Mouse (Mus musculus) embryo, embryonic 10 days (tissue): Measurements from ENCODE around the gene Dolpp1.
"Not testable (repeated sequence)": the region's sequence is repeated elsewhere in the genome, so short reads cannot be mapped to it uniquely, and the experiment has no call there.

Source experiments
- DNase-seq: peaks from one replicate; pipeline ENCODE4 v3.0.0-alpha.2; 2015; ENCODE audit warnings: low spot score

Dolpp1 gene

DNA sequence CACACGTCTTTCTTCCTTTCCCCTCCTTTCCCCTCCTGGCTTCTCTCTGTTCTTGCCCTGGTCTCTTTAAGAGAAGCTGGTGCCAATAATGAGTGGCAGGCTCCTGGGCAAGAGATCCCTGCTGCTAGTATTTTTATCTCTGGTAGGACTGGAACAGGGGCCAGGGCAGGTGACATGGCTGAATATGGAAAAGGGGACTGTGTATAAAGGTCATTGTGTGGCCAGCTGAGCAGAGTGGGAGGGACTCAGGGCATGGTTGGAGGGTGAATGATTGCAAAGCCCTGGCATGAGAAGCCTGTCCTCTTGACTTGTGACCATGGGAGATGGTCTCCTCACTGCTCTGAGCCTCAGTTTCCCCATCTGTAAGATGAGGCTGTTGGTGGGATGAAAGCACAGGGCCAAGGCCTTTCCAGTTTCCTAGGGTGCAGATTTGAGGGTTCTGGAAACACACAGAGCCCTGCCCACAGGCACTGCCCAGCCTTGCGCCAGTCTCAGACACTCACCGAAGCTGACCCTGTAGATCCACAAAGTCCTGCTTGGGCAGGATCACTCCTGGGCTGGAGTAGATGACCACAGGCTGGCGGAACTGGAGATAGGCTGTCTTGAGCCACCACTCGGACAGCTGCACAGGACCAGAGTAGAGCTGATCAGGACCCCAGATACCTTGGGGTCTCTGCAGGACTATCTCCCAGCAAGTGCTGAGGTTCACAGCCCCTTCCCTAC lies 17.6 kb downstream of the Dolpp1 start:
- no peak for DNase-seq

DNA sequence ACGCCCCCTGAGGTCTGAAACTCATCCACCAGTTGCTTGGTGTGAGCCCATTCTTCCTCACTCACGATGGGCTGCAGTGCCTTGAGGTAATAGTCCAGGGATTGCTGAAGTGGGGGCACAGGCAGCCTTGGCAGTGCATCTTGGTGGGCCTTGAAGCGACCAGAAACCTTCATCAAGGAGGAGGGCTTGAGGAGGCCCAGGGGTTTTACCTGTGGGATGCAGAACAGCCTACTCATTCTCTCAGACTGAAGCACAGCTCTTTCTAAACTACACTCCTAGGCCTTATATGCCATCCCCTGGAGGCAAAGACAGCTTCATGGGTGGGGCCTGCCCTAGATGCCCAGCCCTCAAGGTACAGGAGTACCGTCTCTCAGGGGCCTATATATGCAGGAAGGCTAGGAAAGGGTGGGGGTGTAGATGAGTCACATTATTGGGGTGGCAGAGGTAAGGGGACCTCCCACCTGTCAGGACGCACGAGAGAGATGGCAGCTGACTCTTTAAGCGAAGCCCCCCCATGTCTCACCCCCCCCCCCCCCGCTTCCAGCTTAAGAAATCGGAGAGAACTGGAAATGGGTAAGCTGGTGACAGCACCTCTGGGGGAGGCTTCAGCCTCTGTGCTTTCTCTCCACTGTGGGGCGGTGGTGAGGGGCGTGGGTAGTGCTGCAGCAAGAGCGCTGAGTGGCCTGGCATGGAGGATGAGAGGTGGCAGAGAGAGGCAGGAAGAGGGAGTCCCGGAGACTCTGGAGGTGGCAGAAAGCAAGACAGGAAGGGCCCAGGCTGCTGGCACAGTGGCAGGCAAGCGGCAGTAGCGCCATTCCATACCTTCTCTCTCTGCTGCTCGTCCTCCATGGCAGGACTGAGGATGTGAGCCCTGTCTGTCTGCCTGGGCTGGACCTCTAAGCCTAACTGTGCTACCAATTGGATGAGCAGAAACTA lies 21.3 kb downstream of the Dolpp1 start:
- DNase-seq, result no peak

DNA sequence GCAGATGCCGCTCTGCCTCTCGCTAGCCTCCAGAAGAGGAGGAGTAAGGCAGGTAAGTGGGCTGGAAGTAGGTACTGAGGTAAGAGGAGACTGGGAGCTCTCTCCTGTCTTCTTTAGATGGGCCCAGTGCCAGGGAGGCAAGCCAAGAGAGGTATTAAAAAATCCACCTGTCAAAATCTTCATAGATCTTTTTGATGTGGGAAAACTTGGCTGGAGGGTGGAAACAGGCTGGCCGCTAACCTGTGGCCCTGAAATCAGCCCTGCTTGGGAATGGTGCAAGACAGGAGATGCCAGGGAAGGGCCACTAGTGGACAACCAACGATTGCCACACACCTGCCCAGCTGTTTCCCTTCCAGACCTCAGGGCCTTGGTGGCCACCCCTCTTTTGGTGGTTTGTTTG lies 22.0 kb downstream of the Dolpp1 start:
- no peak for DNase-seq

DNA sequence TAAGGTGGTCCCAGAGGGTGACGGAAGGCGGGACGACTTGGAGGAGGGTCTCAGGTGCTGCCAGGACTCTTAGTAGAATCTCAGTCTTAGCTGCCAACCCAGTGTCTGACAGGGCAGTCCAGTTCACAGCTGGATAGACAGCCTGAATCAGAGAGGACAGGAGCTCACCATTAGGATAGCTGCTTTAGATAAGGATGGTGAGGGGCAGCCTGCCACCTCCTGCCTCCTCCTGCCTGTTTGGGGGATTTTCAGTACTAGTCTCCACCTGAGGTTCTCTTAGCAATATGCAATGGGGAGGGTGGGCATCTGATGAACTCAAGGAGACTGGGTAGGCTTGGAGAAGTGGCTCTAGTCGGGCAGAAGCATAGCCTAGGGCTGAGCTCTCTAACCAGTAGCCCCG lies 22.6 kb downstream of the Dolpp1 start:
- DNase-seq, result no peak

DNA sequence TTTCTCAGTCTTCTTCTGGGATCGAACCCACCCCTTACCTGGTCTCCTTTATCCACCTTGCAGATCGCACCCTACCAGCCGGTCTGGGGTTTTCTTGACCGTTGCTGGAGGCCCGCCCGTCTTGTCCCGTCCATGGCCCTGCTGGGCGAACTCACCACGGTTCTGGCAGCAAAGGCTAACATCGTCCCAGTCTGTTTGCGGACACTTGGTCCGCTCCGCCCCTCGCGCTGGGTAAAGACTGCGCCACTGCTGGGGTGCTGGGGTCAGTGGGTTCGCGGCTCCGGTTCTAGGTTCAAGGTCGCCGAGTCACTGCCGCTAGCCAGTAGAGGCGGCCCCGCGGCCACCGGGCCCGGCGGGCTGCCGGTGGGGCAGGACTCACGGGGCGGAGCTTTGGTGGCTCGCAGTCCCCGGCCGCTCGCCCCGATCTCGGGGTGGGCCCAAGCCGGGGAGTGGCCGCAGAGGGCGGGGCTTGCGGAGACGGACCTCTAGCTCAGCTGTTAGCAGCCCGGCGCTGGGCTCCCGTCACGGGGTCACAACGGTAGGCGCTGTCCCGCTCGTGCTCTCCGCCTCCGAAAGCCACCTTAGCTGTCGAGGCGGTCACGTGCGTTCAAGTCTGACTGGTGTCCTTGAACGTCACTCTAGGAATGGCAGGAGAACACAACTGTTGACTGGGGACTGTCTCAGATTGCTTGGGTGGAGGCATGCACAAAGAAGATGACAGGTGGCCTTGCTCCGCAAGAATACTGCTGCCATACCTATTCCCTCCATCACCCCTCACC lies 23.3 kb downstream of the Dolpp1 start, which contains the start of gene Crat:
TSS of gene Crat (minus strand) at position 657 of the 779 bp plus-strand sequence.
- peak; percentile 86 for DNase-seq

DNA sequence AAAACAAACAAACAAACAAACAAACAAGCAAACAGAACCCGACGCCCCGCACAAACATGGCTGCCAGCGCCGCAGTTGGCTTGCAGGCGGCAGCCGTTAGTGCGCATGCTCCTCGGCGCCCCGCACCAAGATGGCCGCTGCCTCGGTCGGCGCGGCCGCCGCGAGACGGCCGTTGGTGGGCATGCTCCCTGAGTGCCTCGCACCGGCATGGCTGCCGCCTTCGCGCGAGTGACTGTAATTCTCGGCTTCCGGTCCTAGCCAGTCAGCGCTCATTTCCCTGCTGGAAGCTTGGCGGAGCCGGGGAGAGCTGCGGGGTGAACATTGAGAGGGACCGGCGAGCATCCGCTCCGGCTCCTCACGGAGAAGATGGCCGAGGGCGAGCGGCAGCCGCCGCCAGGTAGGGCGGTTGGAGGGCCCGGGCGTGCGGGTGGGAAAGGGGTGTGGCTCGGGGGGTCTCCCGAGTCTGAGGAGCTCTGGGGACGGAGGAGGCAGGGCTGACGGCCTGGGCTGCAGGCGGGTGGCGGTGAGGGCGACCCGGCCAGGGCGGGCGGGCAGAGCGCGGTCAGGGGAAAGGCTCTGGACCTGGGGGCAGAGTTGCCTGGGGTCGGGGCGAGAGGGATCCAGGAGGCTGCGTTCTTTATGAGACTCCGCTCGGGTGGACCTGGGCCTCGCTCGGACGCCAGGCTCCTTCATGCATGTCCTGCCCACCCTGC lies 24.0 kb downstream of the Dolpp1 start, which contains the start of gene Ptpa:
TSS of gene Ptpa (plus strand) at position 104 of the 713 bp plus-strand sequence.
- DNase-seq, result peak; percentile 95

DNA sequence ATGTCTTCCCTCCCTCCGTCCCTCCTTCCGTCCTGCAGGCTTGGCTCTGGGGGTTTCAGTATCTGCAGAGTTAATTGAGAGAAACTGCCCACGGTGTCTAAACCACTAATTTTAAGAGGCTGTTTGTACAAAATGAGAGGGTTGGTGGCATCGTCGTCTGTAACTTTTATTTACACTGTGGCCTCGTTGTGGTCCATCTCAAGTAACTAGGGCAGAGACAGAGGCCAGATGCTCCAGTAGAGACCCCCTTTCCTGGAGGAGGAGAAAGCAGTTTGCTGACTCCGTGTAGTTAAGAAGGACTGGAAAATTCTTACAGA lies 24.6 kb downstream of the Dolpp1 start:
- DNase-seq, result no peak

DNA sequence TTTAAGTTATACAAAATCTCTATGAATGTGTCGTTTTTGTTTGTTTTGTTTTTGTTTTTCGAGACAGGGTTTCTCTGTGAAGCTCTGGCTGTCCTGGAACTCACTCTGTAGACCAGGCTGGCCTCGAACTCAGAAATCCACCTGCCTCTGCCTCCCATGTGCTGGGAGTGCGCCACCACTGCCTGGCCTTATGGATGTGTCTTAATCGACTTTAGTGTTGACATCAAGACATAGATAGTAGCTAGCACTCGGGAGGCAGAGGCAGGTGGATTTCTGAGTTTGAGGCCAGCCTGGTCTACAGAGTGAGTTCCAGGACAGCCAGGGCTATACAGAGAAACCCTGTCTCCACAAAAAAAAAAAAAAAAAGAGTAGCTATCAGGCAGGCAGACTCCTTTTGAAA lies 25.1 kb downstream of the Dolpp1 start:
- DNase-seq, result not testable (repeated sequence)

DNA sequence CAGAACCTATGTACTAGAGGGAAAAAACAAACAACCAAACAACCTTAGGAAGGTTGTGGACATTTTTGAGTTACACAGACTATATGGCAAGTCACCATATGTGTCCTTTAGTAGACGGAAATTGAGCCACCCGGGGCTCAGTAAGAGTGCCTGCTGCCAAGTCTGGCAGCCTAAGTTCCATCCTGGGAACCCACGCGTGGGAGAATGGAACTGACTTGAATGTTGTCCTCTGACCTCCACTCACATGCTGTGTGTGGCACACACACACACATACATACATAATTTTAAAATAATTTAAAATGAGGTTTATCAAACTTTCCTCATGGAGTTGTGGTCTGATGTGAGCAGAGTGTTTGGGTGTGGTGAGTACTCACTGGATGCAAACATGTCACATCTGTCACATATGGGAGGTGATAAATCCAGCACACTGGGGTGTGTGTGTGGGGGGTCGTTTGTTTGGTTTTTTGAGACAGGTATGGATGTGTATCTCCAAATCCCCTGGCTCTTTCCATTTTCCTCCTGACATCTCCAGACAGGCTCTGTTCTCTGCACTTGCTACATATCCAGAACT lies 25.6 kb downstream of the Dolpp1 start:
- DNase-seq, result no peak

DNA sequence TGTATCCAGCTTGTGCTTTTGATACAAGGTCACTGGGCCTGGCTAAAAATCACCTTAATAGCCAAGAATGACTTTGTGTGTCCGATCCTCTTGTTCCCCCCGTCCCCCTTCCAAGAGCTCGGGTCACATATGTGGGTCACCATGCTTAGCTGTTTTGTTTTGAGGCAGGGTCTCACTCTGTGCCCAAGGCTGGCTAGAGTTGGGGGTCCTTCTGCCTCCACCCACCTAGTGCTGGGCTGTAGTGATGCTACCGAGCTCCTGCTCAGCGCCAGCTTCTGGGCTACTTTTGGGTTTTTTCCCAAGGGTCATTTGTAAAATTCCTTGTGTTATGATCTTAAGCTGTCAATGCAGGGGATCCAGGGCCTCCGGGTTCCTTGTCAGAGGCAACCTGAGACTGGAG lies 26.2 kb downstream of the Dolpp1 start:
- DNase-seq, result no peak

DNA sequence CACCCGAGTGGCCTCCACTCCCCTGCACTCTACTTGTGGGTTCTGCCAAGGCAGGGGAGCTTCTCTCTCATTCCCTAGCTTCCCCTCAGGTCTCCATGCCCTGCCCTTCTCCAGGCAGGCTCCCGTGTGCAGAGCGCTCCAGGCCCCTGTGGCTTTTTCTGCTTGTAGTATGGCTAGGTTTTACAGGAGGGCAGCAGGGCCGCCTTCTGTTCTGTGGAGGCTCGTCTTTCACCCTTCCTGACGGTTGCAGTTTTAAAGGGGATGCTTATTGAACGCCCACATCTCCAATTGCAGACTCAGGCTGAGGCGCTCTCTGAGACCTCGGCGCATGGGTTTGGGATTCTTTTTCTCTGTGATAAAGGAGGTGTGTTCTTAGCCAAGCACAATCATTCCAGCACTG lies 27.1 kb downstream of the Dolpp1 start:
- DNase-seq, result peak; percentile 42

DNA sequence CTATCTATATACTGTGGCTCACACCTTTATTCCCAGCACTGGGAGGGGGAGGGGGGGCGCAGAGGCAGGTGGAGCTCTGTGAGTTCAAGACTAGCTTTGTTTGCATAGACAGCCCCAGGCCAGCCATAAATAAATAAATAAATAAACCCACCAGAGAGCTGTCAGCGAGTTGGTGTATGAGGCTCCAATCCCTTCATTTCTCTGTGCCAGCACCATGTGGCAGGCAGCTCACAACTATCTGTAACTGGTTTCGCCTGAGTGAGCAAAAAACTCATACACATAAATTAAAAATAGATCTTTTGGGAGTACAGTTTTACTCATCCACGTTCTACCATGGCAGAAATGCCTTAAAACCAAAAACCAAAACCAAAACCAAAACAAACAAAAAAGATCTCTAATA lies 29.4 kb downstream of the Dolpp1 start:
- no peak for DNase-seq

DNA sequence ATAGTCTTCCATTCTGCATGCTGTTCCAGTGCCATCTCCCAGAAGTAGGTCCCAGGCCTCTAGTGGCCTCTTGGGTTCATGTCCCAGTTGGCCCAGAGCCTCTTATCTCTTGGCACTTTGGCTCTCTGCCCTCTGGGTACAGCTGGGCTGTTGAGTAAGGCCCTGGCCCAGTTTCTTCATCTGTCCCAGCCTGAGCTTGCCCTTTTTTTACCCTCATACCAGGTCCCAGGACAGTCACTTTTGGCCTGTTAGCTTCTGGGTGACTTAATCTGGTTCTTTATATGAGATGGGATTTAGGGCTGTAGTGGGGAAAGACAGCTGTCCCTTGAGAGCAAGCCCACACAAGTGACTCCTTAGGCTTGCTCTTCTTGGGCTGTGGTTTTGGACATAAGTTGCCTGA lies 37.1 kb downstream of the Dolpp1 start:
- no peak for DNase-seq

DNA sequence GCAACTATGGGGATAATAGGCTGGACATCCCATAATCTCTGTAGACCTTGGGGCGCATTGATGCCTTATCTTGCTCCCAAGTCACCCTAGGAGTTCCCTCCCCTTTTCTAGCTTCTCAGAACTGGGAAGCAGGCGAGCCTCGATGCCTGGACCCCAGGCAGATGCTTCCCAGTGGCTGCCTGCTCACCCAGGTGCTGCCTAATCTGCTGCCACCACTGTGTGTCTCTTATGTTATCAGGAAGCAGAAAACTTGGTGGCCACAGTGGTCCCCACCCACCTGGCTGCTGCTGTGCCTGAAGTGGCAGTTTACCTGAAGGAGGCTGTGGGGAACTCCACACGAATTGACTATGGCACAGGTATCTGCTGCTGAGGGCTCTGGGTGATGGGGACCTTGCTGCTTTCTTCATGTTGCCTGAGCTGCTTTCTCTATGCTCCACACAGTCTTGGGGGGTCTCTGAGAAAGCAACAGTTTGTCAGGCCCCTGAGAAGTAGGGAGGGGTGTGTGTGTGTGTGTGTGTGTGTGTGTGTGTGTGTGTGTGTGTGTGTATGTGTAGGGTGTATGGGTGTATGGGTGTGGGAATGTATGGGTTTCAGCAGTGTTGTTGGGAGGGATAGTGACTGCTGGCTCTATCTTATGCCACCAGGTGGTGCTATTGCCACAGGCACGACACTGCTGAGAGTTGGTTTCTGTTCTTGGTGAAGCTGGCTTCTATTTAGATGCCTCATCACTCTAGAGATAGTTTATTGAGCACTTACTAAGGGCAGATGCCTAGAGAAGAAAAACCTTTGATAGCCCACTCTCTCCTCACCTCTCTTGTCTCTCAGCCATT lies 43.5 kb downstream of the Dolpp1 start:
- peak; percentile 88 for DNase-seq

DNA sequence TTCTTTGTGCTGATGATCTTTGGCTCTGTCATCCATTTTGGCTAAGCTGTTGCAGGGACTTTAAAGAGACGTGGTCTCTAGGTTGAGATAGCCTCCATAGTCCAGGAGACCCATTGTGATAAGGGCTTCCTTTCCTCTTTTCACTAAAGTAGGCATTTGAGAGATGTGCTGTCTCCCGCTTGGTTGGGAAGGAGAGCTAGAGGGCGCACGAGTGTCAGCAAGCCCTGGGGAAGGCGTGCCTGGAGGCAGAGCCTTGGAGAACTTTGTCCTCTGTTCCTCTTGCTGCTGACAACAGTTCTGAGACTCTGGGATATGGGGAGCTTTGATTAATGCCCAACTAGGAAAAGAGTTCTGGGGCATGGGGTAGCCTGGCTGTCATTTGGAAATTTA lies 44.1 kb downstream of the Dolpp1 start:
- peak; percentile 50 for DNase-seq

DNA sequence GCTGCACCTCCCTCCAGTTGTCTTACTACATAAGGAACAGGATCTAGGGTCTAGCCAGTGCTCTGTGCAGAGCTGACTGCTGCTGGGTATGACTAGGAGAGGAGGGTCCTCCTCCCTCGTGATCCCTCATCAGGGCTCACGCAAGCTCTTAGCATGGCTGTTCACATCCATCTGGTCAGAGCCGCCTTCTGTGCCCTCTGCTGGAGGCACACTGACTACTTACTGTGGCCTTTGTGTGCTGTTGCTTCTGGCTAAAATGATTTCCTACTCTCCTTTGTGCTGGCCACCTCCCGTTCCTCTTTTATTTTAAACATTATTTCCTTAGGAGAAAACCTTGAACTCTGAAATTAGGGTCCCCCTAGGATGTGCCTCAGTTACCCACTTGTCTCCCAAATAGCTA lies 44.8 kb downstream of the Dolpp1 start:
- no peak for DNase-seq

DNA sequence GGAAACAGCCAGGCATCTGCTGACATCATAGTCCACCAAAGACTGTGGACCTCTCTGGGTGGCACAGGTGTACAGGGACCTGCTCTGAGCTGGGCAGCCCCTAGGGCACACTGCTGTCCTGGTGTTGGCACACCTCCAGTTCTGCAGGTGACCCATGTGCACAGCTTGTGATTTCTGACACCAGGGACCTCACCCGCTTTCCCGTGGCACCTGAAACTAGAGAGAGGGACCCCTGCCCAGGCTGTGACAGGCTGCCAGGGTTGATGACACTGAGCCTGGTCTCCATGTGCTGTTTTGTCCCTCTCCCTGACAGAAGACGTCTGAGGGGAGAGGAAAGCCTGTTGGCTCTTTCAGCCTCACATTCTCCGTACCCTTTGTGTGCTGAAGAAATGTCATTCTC lies 45.7 kb downstream of the Dolpp1 start:
- DNase-seq, result no peak

DNA sequence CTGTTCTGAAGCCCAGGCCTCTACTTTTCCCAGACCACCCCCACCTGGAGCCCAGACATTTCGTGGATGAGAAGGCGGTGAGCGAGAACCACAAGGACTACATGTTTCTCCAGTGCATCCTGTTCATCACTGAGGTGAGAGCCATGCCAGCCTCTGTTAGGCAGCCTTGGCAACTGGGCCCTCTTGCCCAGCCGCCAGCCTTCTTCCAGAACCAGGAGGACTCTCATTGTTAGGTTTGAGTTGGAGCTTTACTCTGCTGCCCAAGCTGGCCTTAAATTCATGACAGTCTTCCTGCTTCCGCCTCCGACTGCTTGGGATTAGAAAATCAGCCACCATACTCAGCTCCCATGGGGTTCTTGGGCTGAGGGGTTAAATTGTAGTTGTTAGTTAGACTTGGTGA lies 47.6 kb downstream of the Dolpp1 start:
- DNase-seq, result no peak

DNA sequence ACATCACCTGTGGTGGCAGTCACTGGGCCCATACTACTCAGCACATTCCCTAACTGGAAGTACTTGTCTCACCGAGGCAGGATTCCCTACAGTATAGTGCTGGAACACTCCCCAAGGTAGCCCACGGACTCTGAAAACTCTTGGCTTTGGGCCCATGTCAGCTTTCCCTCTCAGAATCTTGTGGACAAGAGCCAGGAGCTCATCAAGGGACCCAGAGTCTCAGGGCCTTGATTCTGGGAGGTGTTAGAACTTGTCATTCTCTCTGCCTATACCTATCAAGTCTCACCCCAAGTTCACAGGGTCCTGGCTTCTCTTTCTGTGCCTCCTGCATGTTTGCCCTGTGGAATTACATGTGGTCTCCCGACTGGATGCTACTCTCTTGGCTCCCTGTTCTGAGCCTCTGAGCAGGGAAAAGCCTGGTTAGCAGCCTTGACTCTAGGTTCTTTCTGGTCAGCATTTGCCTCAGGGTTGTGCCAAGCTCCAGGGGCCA lies 48.2 kb downstream of the Dolpp1 start:
- DNase-seq, result no peak

DNA sequence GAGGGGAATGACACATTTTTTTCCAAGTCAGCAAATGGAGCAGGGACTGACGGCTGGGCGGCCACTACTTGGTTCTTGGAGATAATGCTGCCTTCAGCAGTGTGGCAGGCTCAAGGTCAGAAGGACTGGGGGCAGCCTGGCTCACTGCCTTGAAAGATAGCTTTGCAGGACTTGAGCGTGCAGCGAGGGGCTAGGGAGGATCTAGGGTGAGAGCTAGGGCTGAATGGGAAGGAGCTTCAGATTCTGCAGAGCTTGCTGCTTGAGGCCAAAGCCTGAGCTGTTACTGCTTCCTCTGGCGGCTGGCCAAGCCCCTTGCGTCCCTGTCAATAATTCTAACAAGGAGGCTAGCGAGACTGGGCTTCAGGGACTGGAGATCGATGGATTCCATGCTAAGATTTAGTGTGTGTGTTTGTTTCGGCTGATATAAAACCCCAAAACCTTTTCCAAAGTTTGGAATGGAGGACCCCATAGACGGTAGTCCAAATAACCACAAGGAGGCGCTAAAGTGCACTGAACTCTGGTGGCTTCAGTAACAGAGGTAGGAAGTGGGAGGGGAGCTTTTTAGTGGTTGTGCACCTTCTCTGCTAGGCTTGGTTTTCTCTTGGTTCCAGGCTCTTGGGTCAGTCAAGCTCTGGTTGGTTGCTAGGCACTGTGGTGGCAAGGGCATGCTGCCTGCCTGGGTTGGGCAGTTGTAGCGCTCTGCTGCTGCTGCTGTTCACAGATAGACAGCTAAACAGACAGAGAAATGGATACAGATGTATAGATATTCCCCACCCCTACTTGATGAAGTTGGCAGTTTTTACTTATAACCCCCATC lies 48.9 kb downstream of the Dolpp1 start:
- DNase-seq, result peak; percentile 95
